Mouse (Mus musculus): ENCODE measurements around the gene Arhgef33. TPM values are rescaled to one million over a fixed set of nuclear protein-coding genes. Genes with fewer than 3 reads are reported as not detected.

Gene Arhgef33
- polyA plus RNA-seq, 1 experiment from 2014 or later, result 0.91 TPM

GRCm38 (mm10) chr17:80398243-80398642 is 91.0 kb downstream of the Arhgef33 start:
- Histone ChIP-seq H3K9me3 (replicated peaks) (no peaks in the 10 kb centered on the region), H3K36me3 (peaks cover 24% of the 10 kb centered on the region)
- 89% methylated on average over 7 of the region's 7 CpGs for WGBS

GRCm38 (mm10) chr17:80411182-80411581 is 104.0 kb downstream of the Arhgef33 start:
- no peak for ATAC-seq (replicated peaks; ENCODE audit: insufficient number of reproducible peaks, insufficient read depth, low FRiP score, low read depth)
- no peak overlapping the region for H3K4me3 ChIP-seq
- no peaks in the 10 kb centered on the region for H3K4me1 ChIP-seq (replicated peaks)
- H3K9me3 ChIP-seq (replicated peaks), result no peaks in the 10 kb centered on the region
- no peaks in the 10 kb centered on the region for H3K27me3 ChIP-seq
- H3K4me2 ChIP-seq, result no peak overlapping the region
- H3K27ac ChIP-seq, result no peak overlapping the region
- H3K9ac ChIP-seq, result no peak overlapping the region
- 59% methylated on average over 1 of the region's 1 CpGs for WGBS
- peaks cover 62% of the 10 kb centered on the region for H3K36me3 ChIP-seq

More at GRCm38 (mm10) chr17:80398243-80398642, 91.0 kb downstream of the Arhgef33 start:
- Histone ChIP-seq H3K27me3 (no peaks in the 10 kb centered on the region), H3K27ac (no peak overlapping the region), H3K4me2 (no peak overlapping the region), H3K9ac (no peak overlapping the region), H3K4me1 (replicated peaks) (no peaks in the 10 kb centered on the region), H3K4me3 (no peak overlapping the region)
- ATAC-seq (replicated peaks; ENCODE audit: insufficient number of reproducible peaks, insufficient read depth, low FRiP score, low read depth), result no peak

- H3K4me3 ChIP-seq, result no peak overlapping the region
- no peaks in the 10 kb centered on the region for H3K27me3 ChIP-seq
- no peaks in the 10 kb centered on the region for H3K4me1 ChIP-seq (replicated peaks)
- no peak overlapping the region for H3K27ac ChIP-seq
- H3K4me2 ChIP-seq, result no peak overlapping the region
- H3K9me3 ChIP-seq (replicated peaks), result no peaks in the 10 kb centered on the region
- H3K9ac ChIP-seq, result no peak overlapping the region
- peaks cover 58% of the 10 kb centered on the region for H3K36me3 ChIP-seq
- 86% methylated on average over 10 of the region's 10 CpGs for WGBS
- ATAC-seq (replicated peaks; ENCODE audit: insufficient number of reproducible peaks, insufficient read depth, low FRiP score, low read depth), result no peak
These were observed 111.5 kb downstream of the Arhgef33 start for GRCm38 (mm10) chr17:80418572-80419210.

- H3K9me3 ChIP-seq (replicated peaks), result no peaks in the 10 kb centered on the region
- H3K36me3 ChIP-seq, result peaks cover 49% of the 10 kb centered on the region
- 91% methylated on average over 1 of the region's 1 CpGs for WGBS
- no peak overlapping the region for H3K27ac ChIP-seq
- H3K4me1 ChIP-seq (replicated peaks), result no peaks in the 10 kb centered on the region
- no peak for ATAC-seq (replicated peaks; ENCODE audit: insufficient number of reproducible peaks, insufficient read depth, low FRiP score, low read depth)
- H3K4me2 ChIP-seq, result no peak overlapping the region
- H3K27me3 ChIP-seq, result no peaks in the 10 kb centered on the region
- H3K4me3 ChIP-seq, result no peak overlapping the region
- H3K9ac ChIP-seq, result no peak overlapping the region
These were observed 113.8 kb downstream of the Arhgef33 start for GRCm38 (mm10) chr17:80420998-80421397.

- no peak overlapping the region for H3K4me2 ChIP-seq
- no peak for ATAC-seq (replicated peaks; ENCODE audit: insufficient number of reproducible peaks, insufficient read depth, low FRiP score, low read depth)
- H3K9ac ChIP-seq, result no peak overlapping the region
- H3K36me3 ChIP-seq, result peaks cover 11% of the 10 kb centered on the region
- H3K4me3 ChIP-seq, result no peak overlapping the region
- no peaks in the 10 kb centered on the region for H3K9me3 ChIP-seq (replicated peaks)
- no peaks in the 10 kb centered on the region for H3K27me3 ChIP-seq
- H3K27ac ChIP-seq, result no peak overlapping the region
- H3K4me1 ChIP-seq (replicated peaks), result peaks cover 6% of the 10 kb centered on the region; the same call in 1 of the 2 replicates
- 88% methylated on average over 7 of the region's 7 CpGs for whole genome bisulfite sequencing
These were observed 119.0 kb downstream of the Arhgef33 start for GRCm38 (mm10) chr17:80426171-80426570.

GRCm38 (mm10) chr17:80426901-80427300 is 119.7 kb downstream of the Arhgef33 start:
- 54% methylated on average over 5 of the region's 5 CpGs for WGBS
- Histone ChIP-seq H3K27ac (no peak overlapping the region), H3K4me2 (no peak overlapping the region), H3K4me1 (replicated peaks) (peaks cover 6% of the 10 kb centered on the region; the same call in 1 of the 2 replicates), H3K36me3 (peaks cover 10% of the 10 kb centered on the region), H3K9ac (no peak overlapping the region), H3K27me3 (no peaks in the 10 kb centered on the region), H3K4me3 (no peak overlapping the region), H3K9me3 (replicated peaks) (no peaks in the 10 kb centered on the region)
- ATAC-seq (replicated peaks; ENCODE audit: insufficient number of reproducible peaks, insufficient read depth, low FRiP score, low read depth), result no peak

GRCm38 (mm10) chr17:80427966-80428365 is 120.8 kb downstream of the Arhgef33 start:
- no peak overlapping the region for H3K4me3 ChIP-seq
- no peaks in the 10 kb centered on the region for H3K9me3 ChIP-seq (replicated peaks)
- no peak for ATAC-seq (replicated peaks; ENCODE audit: insufficient number of reproducible peaks, insufficient read depth, low FRiP score, low read depth)
- H3K36me3 ChIP-seq, result peaks cover under 1% of the 10 kb centered on the region
- H3K4me1 ChIP-seq (replicated peaks), result peaks cover 6% of the 10 kb centered on the region; the same call in 1 of the 2 replicates
- no peaks in the 10 kb centered on the region for H3K27me3 ChIP-seq
- H3K9ac ChIP-seq, result no peak overlapping the region
- H3K4me2 ChIP-seq, result no peak overlapping the region
- 55% methylated on average over 2 of the region's 2 CpGs for WGBS
- no peak overlapping the region for H3K27ac ChIP-seq

- Histone ChIP-seq H3K4me2 (no peak overlapping the region), H3K4me1 (replicated peaks) (no peaks in the 10 kb centered on the region; the same call in 1 of the 2 replicates), H3K9me3 (replicated peaks) (no peaks in the 10 kb centered on the region), H3K27ac (no peak overlapping the region), H3K9ac (no peak overlapping the region), H3K36me3 (peaks cover 4% of the 10 kb centered on the region; the same call in 1 of the 2 replicates), H3K27me3 (no peaks in the 10 kb centered on the region), H3K4me3 (no peak overlapping the region)
- ATAC-seq (replicated peaks; ENCODE audit: insufficient number of reproducible peaks, insufficient read depth, low FRiP score, low read depth), result no peak
- 97% methylated on average over 9 of the region's 9 CpGs for WGBS
These were observed 124.8 kb downstream of the Arhgef33 start for GRCm38 (mm10) chr17:80431997-80432396.

- 67% methylated on average over 3 of the region's 3 CpGs for WGBS
- Histone ChIP-seq H3K4me1 (replicated peaks) (no peaks in the 10 kb centered on the region), H3K9me3 (replicated peaks) (no peaks in the 10 kb centered on the region), H3K36me3 (peaks cover 10% of the 10 kb centered on the region), H3K9ac (no peak overlapping the region), H3K27me3 (no peaks in the 10 kb centered on the region), H3K27ac (no peak overlapping the region), H3K4me2 (no peak overlapping the region), H3K4me3 (no peak overlapping the region)
- no peak for ATAC-seq (replicated peaks; ENCODE audit: insufficient number of reproducible peaks, insufficient read depth, low FRiP score, low read depth)
These were observed 127.2 kb downstream of the Arhgef33 start for GRCm38 (mm10) chr17:80434430-80434829.

GRCm38 (mm10) chr17:80435680-80436079 is 128.5 kb downstream of the Arhgef33 start:
- 79% methylated on average over 5 of the region's 5 CpGs for WGBS
- no peak for ATAC-seq (replicated peaks; ENCODE audit: insufficient number of reproducible peaks, insufficient read depth, low FRiP score, low read depth)
- H3K27me3 ChIP-seq, result no peaks in the 10 kb centered on the region

GRCm38 (mm10) chr17:80445433-80445832 is 138.2 kb downstream of the Arhgef33 start:
- Histone ChIP-seq H3K27ac (no peak overlapping the region), H3K9me3 (replicated peaks) (no peaks in the 10 kb centered on the region), H3K4me1 (replicated peaks) (no peaks in the 10 kb centered on the region), H3K36me3 (peaks cover 28% of the 10 kb centered on the region), H3K4me3 (no peak overlapping the region), H3K9ac (no peak overlapping the region), H3K4me2 (no peak overlapping the region), H3K27me3 (no peaks in the 10 kb centered on the region)
- 87% methylated on average over 7 of the region's 7 CpGs for WGBS
- ATAC-seq (replicated peaks; ENCODE audit: insufficient number of reproducible peaks, insufficient read depth, low FRiP score, low read depth), result no peak

More at GRCm38 (mm10) chr17:80435680-80436079, 128.5 kb downstream of the Arhgef33 start:
- Histone ChIP-seq H3K9ac (no peak overlapping the region), H3K36me3 (peaks cover 10% of the 10 kb centered on the region), H3K4me2 (no peak overlapping the region), H3K4me3 (no peak overlapping the region), H3K4me1 (replicated peaks) (no peaks in the 10 kb centered on the region), H3K9me3 (replicated peaks) (no peaks in the 10 kb centered on the region), H3K27ac (no peak overlapping the region)

- WGBS, result 80% methylated on average over 5 of the region's 5 CpGs
- peaks cover 28% of the 10 kb centered on the region for H3K36me3 ChIP-seq
These were observed 139.3 kb downstream of the Arhgef33 start for GRCm38 (mm10) chr17:80446470-80446869.

More at GRCm38 (mm10) chr17:80446470-80446869, 139.3 kb downstream of the Arhgef33 start:
- ATAC-seq (replicated peaks; ENCODE audit: insufficient number of reproducible peaks, insufficient read depth, low FRiP score, low read depth), result no peak
- Histone ChIP-seq H3K9me3 (replicated peaks) (no peaks in the 10 kb centered on the region), H3K27ac (no peak overlapping the region), H3K4me1 (replicated peaks) (no peaks in the 10 kb centered on the region), H3K27me3 (no peaks in the 10 kb centered on the region), H3K4me2 (no peak overlapping the region), H3K9ac (no peak overlapping the region), H3K4me3 (no peak overlapping the region)

Measured in heart, embryonic 15.5 days (tissue).